Mouse (Mus musculus) intestine, postnatal 0 days (tissue): ENCODE results near the gene Fstl3. TPM values are rescaled to one million over a fixed set of nuclear protein-coding genes. Genes with fewer than 3 reads are reported as not detected.
A peak's percentile ranks its signal among the peaks of the same experiment; 100 is the strongest.

Source experiments
- ATAC-seq: fragments of 200-750 bp; cut with Nextera tagmentation; 2 replicates; pipeline ENCODE4 v1.8.0; 2017; ENCODE audit warnings: mild to moderate bottlenecking, moderate TSS enrichment, moderate library complexity
- H3K27ac ChIP-seq: fragments of 300-500 bp; sonication (generic); 2 replicates; pipeline ENCODE4 v1.5.1; 2014; ENCODE audit warnings: mild to moderate bottlenecking, low read depth, low read length, moderate library complexity
- H3K27me3 ChIP-seq: fragments of 300-500 bp; sonication (generic); replicated peaks from 2 replicates; pipeline ENCODE4 v1.6.1; 2014; ENCODE audit warnings: low read length, mixed read lengths; ENCODE audit not compliant: control insufficient read depth, insufficient read depth
- H3K36me3 ChIP-seq: fragments of 300-500 bp; sonication (generic); 2 replicates; pipeline ENCODE4 v1.6.1; 2014; ENCODE audit warnings: mild to moderate bottlenecking, moderate library complexity; ENCODE audit not compliant: control insufficient read depth, insufficient read depth
- H3K4me1 ChIP-seq: fragments of 300-500 bp; sonication (generic); replicated peaks from 2 replicates; pipeline ENCODE4 v1.6.1; 2014; ENCODE audit warnings: antibody characterized with exemption, low read length, mixed read lengths; ENCODE audit not compliant: control insufficient read depth, insufficient read depth
- H3K4me2 ChIP-seq: fragments of 300-500 bp; sonication (generic); replicated peaks from 2 replicates; pipeline ENCODE4 v1.6.1; 2014; ENCODE audit warnings: low read depth, mild to moderate bottlenecking, moderate library complexity
- H3K4me3 ChIP-seq: fragments of 300-500 bp; sonication (generic); 2 replicates; pipeline ENCODE4 v1.5.1; 2014; ENCODE audit warnings: low read depth, low read length
- H3K9ac ChIP-seq: fragments of 300-500 bp; sonication (generic); 2 replicates; pipeline ENCODE4 v1.6.1; 2014; ENCODE audit warnings: mild to moderate bottlenecking, low read depth, low read length
- H3K9me3 ChIP-seq: fragments of 300-500 bp; sonication (generic); 2 replicates; pipeline ENCODE4 v1.6.1; 2016; ENCODE audit warnings: mixed run types; ENCODE audit not compliant: control insufficient read depth
- CTCF ChIP-seq: sonication (generic); IDR thresholded peaks from 2 replicates; pipeline ENCODE4 v1.5.1; 2016; ENCODE audit warnings: low read depth, mild to moderate bottlenecking, control low read depth, antibody characterized with exemption, moderate library complexity
- WGBS: fragments of 180-500 bp; shearing (Covaris S2); extraction: QIAGEN DNeasy Blood & Tissue Kit; methylation state at CpG from one replicate; pipeline ENCODE4 v1.1.7; 2014; 5-methylcytosine and 5-hydroxymethylcytosine counted together
- polyA plus RNA-seq: library from polyadenylated mRNA; unstranded; fragments of >200 nt; fragmentation: Nextera tagmentation; extraction: Ambion mirVana; gene quantifications from 2 replicates; pipeline ENCODE4 v1.2.1, GENCODE M21; 2015

The Fstl3 gene
- polyA plus RNA-seq, 1 experiment from 2014 or later = 7.3 TPM

DNA sequence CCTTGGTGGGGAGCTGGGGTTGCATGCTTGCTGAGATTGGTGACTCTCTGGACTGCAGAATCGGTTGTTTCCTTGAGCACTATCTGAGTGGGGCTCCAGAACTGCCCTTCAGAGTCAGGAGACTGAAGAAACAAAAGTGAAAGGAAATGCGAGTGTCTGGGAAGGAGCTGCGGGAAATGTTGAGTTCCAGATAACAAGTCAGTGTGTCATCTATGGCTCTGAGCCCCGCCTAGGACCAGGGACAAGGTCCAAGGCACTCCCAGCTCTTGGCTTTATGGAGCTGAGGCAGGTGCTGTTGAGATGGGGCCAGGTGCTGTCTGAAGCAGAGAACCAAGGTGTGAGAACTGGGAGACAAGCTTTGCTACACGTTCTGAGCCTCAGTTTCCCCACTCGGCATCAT, 47.3 kb downstream of the Fstl3 start:
- H3K9me3 ChIP-seq = no peaks in the 10 kb centered on the region
- 26% methylated on average over 6 of the region's 6 CpGs for WGBS
- H3K27me3 ChIP-seq = no peaks in the 10 kb centered on the region
- H3K4me1 ChIP-seq = 0 out of 2 replicates have a peak, but pooled peaks cover 21% of the 10 kb centered on the region
- peaks cover 29% of the 10 kb centered on the region for H3K36me3 ChIP-seq
- peak overlapping the region; percentile 99 for H3K27ac ChIP-seq
- H3K4me2 ChIP-seq = peak overlapping the region; percentile 61
- peak overlapping the region; percentile 55; the same call in 1 of the 2 replicates for H3K9ac ChIP-seq
- H3K4me3 ChIP-seq = peak overlapping the region; percentile 47; the same call in 1 of the 2 replicates
- peak; percentile 65 for ATAC-seq
- no peak for TF ChIP-seq CTCF

- Histone ChIP-seq H3K4me2 (no peak overlapping the region), H3K9me3 (no peaks in the 10 kb centered on the region), H3K36me3 (peaks cover 47% of the 10 kb centered on the region; the same call in 1 of the 2 replicates), H3K4me1 (peaks cover 8% of the 10 kb centered on the region; the same call in 1 of the 2 replicates), H3K27ac (no peak overlapping the region), H3K9ac (no peak overlapping the region), H3K4me3 (no peak overlapping the region), H3K27me3 (no peaks in the 10 kb centered on the region)
- TF ChIP-seq CTCF = no peak
- ATAC-seq = no peak
- WGBS = 91% methylated on average over 3 of the region's 3 CpGs
These were observed 54.5 kb downstream of the Fstl3 start for GRCm38 (mm10) chr10:79831583-79831982.

Other genes with a start within 250 kb of the Fstl3 start
- 141 TPM in 2 replicates for gene Plpp2, start 243.5 kb upstream of the Fstl3 start, polyA plus RNA-seq
- 15.6 and 16.2 TPM in 2 replicates for gene Mier2, start 222.1 kb upstream of the Fstl3 start, polyA plus RNA-seq
- not detected in 2 replicates for gene Theg, start 189.9 kb upstream of the Fstl3 start, polyA plus RNA-seq
- gene C2cd4c, start 163.2 kb upstream of the Fstl3 start, polyA plus RNA-seq = 0.05 TPM in 2 replicates
- 1.9 and 2.2 TPM in 2 replicates for gene Shc2, start 139.4 kb upstream of the Fstl3 start, polyA plus RNA-seq
- gene Odf3l2, start 131.5 kb upstream of the Fstl3 start, polyA plus RNA-seq = not detected in 2 replicates
- gene Madcam1, start 112.7 kb upstream of the Fstl3 start, polyA plus RNA-seq = 15.6 and 16.9 TPM in 2 replicates
- 47.6 and 48.5 TPM in 2 replicates for gene Tpgs1, start 107.9 kb upstream of the Fstl3 start, polyA plus RNA-seq
- gene Cdc34, start 95.1 kb upstream of the Fstl3 start, polyA plus RNA-seq = 88.0 and 89.6 TPM in 2 replicates
- 0.16 and 0.26 TPM in 2 replicates for gene Gzmm, start 88.3 kb upstream of the Fstl3 start, polyA plus RNA-seq
- 888 and 937 TPM in 2 replicates for gene Bsg, start 72.8 kb upstream of the Fstl3 start, polyA plus RNA-seq
- 0.38 and 0.43 TPM in 2 replicates for gene Hcn2, start 60.6 kb upstream of the Fstl3 start, polyA plus RNA-seq
- gene Polrmt, start 30.7 kb upstream of the Fstl3 start, polyA plus RNA-seq = 18.7 and 20.1 TPM in 2 replicates
- 0.13 TPM in 1 of 2 replicates, not detected in the other for gene Fgf22, start 22.2 kb upstream of the Fstl3 start, polyA plus RNA-seq
- gene Rnf126, start 10.3 kb upstream of the Fstl3 start, polyA plus RNA-seq = 41.2 and 43.5 TPM in 2 replicates
- gene Prss57, start 13.7 kb downstream of the Fstl3 start, polyA plus RNA-seq = 0.07 TPM in 1 of 2 replicates, not detected in the other
- gene Palm, start 16.3 kb downstream of the Fstl3 start, polyA plus RNA-seq = 19.9 and 21.1 TPM in 2 replicates
- gene Misp, start 43.7 kb downstream of the Fstl3 start, polyA plus RNA-seq = 254 and 255 TPM in 2 replicates
- gene Ptbp1, start 77.2 kb downstream of the Fstl3 start, polyA plus RNA-seq = 86.9 and 92.2 TPM in 2 replicates
- gene Prtn3, start 97.2 kb downstream of the Fstl3 start, polyA plus RNA-seq = 1.1 TPM in 2 replicates
- gene Plppr3, start 97.4 kb downstream of the Fstl3 start, polyA plus RNA-seq = 6.2 and 7.2 TPM in 2 replicates
- not detected in 2 replicates for gene Elane, start 109.0 kb downstream of the Fstl3 start, polyA plus RNA-seq
- gene Cfd, start 113.6 kb downstream of the Fstl3 start, polyA plus RNA-seq = not detected in 2 replicates
- 17.0 and 17.8 TPM in 2 replicates for gene Med16, start 131.7 kb downstream of the Fstl3 start, polyA plus RNA-seq
- gene Gm26602, start 133.6 kb downstream of the Fstl3 start, polyA plus RNA-seq = 2.9 and 17.9 TPM in 2 replicates
- 0.21 and 0.47 TPM in 2 replicates for gene Kiss1r, start 139.7 kb downstream of the Fstl3 start, polyA plus RNA-seq
- gene R3hdm4, start 143.9 kb downstream of the Fstl3 start, polyA plus RNA-seq = 62.0 and 62.8 TPM in 2 replicates
- 8.7 and 13.2 TPM in 2 replicates for gene Arid3a, start 149.8 kb downstream of the Fstl3 start, polyA plus RNA-seq
- 41.9 and 44.0 TPM in 2 replicates for gene Wdr18, start 182.9 kb downstream of the Fstl3 start, polyA plus RNA-seq
- gene Grin3b, start 193.4 kb downstream of the Fstl3 start, polyA plus RNA-seq = 0.08 and 0.17 TPM in 2 replicates
- 24.7 and 25.3 TPM in 2 replicates for gene Tmem259, start 207.1 kb downstream of the Fstl3 start, polyA plus RNA-seq
- 109 and 117 TPM in 2 replicates for gene Cnn2, start 211.3 kb downstream of the Fstl3 start, polyA plus RNA-seq
- gene Abca7, start 219.2 kb downstream of the Fstl3 start, polyA plus RNA-seq = 2.2 and 2.5 TPM in 2 replicates
- 1.2 and 1.3 TPM in 2 replicates for gene Arhgap45, start 239.4 kb downstream of the Fstl3 start, polyA plus RNA-seq